Mouse (Mus musculus) cerebellum, adult 2 months (tissue): ENCODE results near the gene Foxn4.

ENCODE experiments used
- CTCF ChIP-seq: fragments of 200-500 bp; IDR thresholded peaks from 2 replicates; pipeline ENCODE4 v1.5.1; 2011; ENCODE audit warnings: low read depth, mild to moderate bottlenecking, control low read depth, low read length, moderate library complexity, borderline replicate concordance; ENCODE audit not compliant: insufficient read depth
- POLR2A ChIP-seq: fragments of 200-500 bp; IDR thresholded peaks from 2 replicates; pipeline ENCODE4 v1.6.1; 2011; ENCODE audit warnings: low read length, control low read depth, borderline replicate concordance; ENCODE audit not compliant: insufficient read depth

DNA sequence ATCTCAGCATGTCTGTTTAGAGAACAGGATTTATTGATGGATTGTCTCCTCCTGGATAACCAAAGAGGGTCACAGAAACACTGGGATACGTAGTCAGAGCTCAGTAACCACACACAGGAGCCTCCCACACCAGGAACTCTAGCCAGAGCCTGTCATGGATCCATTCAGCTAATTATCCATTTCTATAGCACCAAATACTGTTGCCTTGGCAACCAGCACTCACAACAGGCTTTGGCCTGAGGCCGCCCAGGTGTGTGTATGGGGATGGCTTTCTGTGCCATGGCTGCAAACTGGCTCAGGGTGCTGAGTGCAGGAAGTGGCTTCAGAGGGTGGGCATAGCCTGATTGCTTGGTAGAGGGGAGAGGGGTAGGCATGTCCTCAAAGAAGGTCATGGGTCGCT is 16.4 kb upstream of the Foxn4 start:
- TF ChIP-seq POLR2A (no peak), CTCF (no peak)
